Mouse (Mus musculus) ES-E14 (cell line): ENCODE results near the gene Mrgprb4.

Source experiments
- CHD2 ChIP-seq: IDR thresholded peaks from 2 replicates; pipeline ENCODE4 v1.6.1; 2014; ENCODE audit warnings: mild to moderate bottlenecking, low read depth, low read length, inconsistent platforms
- HCFC1 ChIP-seq: IDR thresholded peaks from 2 replicates; pipeline ENCODE4 v1.6.1; 2012; ENCODE audit warnings: low read length, inconsistent platforms, borderline replicate concordance; ENCODE audit not compliant: insufficient read depth
- MAFK ChIP-seq: IDR thresholded peaks from 2 replicates; pipeline ENCODE4 v1.6.1; 2014; ENCODE audit warnings: mild to moderate bottlenecking, low read depth, low read length, inconsistent platforms; ENCODE audit not compliant: insufficient read depth
- ZC3H11A ChIP-seq: IDR thresholded peaks from 2 replicates; pipeline ENCODE4 v1.6.1; 2012; ENCODE audit warnings: low read depth, mild to moderate bottlenecking, inconsistent platforms, low read length, borderline replicate concordance

- TF ChIP-seq HCFC1 (no peak), ZC3H11A (no peak), MAFK (no peak), CHD2 (no peak)
These were observed 27.0 kb upstream of the Mrgprb4 start for GRCm38 (mm10) chr7:48226114-48226513.
